Mouse (Mus musculus) hindbrain, embryonic 10.5 days (tissue): ENCODE data around the gene Stpg4. TPM values are rescaled to one million over a fixed set of nuclear protein-coding genes. Genes with fewer than 3 reads are reported as not detected.

ENCODE experiments used
- DNase-seq: peaks from one replicate; pipeline ENCODE4 v3.0.0-alpha.2; 2017; ENCODE audit warnings: low spot score
- H3K27ac ChIP-seq: fragments of 300-500 bp; sonication (generic); 2 replicates; pipeline ENCODE4 v1.5.1; 2016; ENCODE audit warnings: mild to moderate bottlenecking, moderate library complexity
- H3K27me3 ChIP-seq: fragments of 300-500 bp; sonication (generic); 2 replicates; pipeline ENCODE4 v1.6.1; 2016; ENCODE audit warnings: mild to moderate bottlenecking; ENCODE audit not compliant: poor library complexity, insufficient read depth, severe bottlenecking
- H3K36me3 ChIP-seq: fragments of 300-500 bp; sonication (generic); 2 replicates; pipeline ENCODE4 v1.6.1; 2016; ENCODE audit warnings: mild to moderate bottlenecking, moderate library complexity
- H3K4me1 ChIP-seq: fragments of 300-500 bp; sonication (generic); replicated peaks from 2 replicates; pipeline ENCODE4 v1.6.1; 2016; ENCODE audit warnings: mild to moderate bottlenecking
- H3K4me3 ChIP-seq: fragments of 300-500 bp; sonication (generic); 2 replicates; pipeline ENCODE4 v1.5.1; 2016; ENCODE audit warnings: mild to moderate bottlenecking, moderate library complexity
- H3K9me3 ChIP-seq: fragments of 300-500 bp; sonication (generic); 2 replicates; pipeline ENCODE4 v1.6.1; 2016; ENCODE audit warnings: mild to moderate bottlenecking, moderate library complexity
- WGBS: fragments of 180-500 bp; shearing (Covaris S2); methylation state at CpG from one replicate; pipeline ENCODE4 v1.1.7; 2016; 5-methylcytosine and 5-hydroxymethylcytosine counted together
- polyA plus RNA-seq: library from polyadenylated mRNA; unstranded; fragments of >200 nt; fragmentation: Nextera tagmentation; extraction: Ambion mirVana; gene quantifications from 2 replicates; pipeline ENCODE4 v1.2.1, GENCODE M21; 2016

The Stpg4 gene
- polyA plus RNA-seq, 1 experiment from 2014 or later: not detected

DNA sequence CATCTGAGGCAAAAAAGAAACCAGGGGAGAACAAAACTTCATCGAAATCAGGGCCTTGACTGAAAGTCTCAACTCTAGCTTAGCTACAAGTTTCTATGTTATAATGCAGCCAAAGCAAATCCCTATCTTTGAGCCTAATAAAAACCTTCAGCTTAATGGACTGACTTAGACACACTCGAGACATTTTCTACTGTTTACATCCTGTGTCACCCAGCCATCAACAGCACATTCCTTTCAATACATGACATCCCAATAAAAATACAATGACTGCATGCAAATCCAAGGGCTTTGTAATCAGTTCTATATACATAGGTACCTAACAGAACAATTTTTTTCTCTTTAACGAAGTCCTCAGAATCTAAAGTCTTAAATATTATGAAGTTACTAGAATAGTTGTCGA, 17.2 kb upstream of the Stpg4 start:
- Histone ChIP-seq H3K27me3 (no peaks in the 10 kb centered on the region), H3K36me3 (peaks cover 37% of the 10 kb centered on the region), H3K4me1 (peaks cover 53% of the 10 kb centered on the region), H3K9me3 (no peaks in the 10 kb centered on the region), H3K4me3 (peak overlapping the region; percentile 84), H3K27ac (no peak overlapping the region)
- DNase-seq: no peak
- 61% methylated on average over 4 of the region's 4 CpGs for WGBS

GRCm38 (mm10) chr17:87441537-87441936, 14.0 kb upstream of the Stpg4 start:
- H3K36me3 ChIP-seq: peaks cover 56% of the 10 kb centered on the region
- DNase-seq: no peak
- no peak overlapping the region for H3K4me3 ChIP-seq
- WGBS: 85% methylated on average over 2 of the region's 2 CpGs
- H3K9me3 ChIP-seq: no peaks in the 10 kb centered on the region
- H3K27me3 ChIP-seq: no peaks in the 10 kb centered on the region
- peaks cover 43% of the 10 kb centered on the region for H3K4me1 ChIP-seq
- H3K27ac ChIP-seq: no peak overlapping the region

DNA sequence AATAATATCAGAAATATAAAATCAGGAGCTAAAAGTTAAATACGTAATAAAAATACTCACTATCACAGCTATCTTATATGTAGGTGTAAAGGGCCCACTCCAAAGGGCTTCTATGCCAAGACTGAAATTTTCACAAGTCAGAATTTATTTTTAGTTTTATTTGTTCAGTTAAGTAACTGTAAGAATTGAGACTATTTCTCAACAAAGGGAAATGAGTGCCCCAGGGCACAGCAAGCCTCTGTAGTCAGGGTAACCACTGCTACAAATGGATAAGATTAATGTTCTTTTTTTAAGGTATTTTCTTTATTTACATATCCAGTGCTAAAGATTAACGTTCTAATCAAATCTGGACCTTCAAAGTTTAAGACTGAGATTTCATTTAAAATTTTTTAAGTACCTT, 11.9 kb upstream of the Stpg4 start:
- no peaks in the 10 kb centered on the region for H3K27me3 ChIP-seq
- H3K9me3 ChIP-seq: no peaks in the 10 kb centered on the region
- H3K27ac ChIP-seq: no peak overlapping the region
- 93% methylated on average over 2 of the region's 2 CpGs for WGBS
- H3K4me1 ChIP-seq: peaks cover 36% of the 10 kb centered on the region
- peaks cover 72% of the 10 kb centered on the region for H3K36me3 ChIP-seq
- no peak for DNase-seq
- H3K4me3 ChIP-seq: no peak overlapping the region

DNA sequence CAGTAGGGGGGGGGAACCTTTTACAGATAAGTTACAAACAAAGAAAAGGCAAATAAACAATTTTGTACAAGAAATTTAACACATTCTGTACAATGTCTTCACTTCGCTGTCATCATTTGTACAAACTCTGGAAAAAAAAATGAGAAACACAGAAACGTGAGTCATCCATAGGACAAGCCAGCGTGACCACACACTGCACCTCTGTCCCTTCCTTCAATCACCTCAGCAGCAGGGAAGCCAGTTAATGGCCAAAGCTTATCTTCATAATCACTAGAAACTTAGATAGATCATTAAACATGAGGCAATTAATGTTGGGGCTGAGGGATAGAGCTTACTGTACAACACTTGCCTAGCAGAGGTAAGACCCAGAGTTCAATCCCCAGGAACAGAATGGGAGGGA, 6.4 kb upstream of the Stpg4 start:
- H3K36me3 ChIP-seq: peaks cover 82% of the 10 kb centered on the region
- 97% methylated on average over 3 of the region's 3 CpGs for WGBS
- no peaks in the 10 kb centered on the region for H3K9me3 ChIP-seq
- H3K27me3 ChIP-seq: no peaks in the 10 kb centered on the region
- H3K4me3 ChIP-seq: no peak overlapping the region
- no peaks in the 10 kb centered on the region for H3K4me1 ChIP-seq
- DNase-seq: no peak
- H3K27ac ChIP-seq: no peak overlapping the region

GRCm38 (mm10) chr17:87432743-87433142, 5.2 kb upstream of the Stpg4 start:
- no peaks in the 10 kb centered on the region for H3K9me3 ChIP-seq
- H3K4me3 ChIP-seq: no peak overlapping the region
- H3K4me1 ChIP-seq: no peaks in the 10 kb centered on the region
- H3K27ac ChIP-seq: no peak overlapping the region
- H3K27me3 ChIP-seq: no peaks in the 10 kb centered on the region
- peaks cover 86% of the 10 kb centered on the region for H3K36me3 ChIP-seq
- 97% methylated on average over 5 of the region's 5 CpGs for WGBS
- no peak for DNase-seq

DNA sequence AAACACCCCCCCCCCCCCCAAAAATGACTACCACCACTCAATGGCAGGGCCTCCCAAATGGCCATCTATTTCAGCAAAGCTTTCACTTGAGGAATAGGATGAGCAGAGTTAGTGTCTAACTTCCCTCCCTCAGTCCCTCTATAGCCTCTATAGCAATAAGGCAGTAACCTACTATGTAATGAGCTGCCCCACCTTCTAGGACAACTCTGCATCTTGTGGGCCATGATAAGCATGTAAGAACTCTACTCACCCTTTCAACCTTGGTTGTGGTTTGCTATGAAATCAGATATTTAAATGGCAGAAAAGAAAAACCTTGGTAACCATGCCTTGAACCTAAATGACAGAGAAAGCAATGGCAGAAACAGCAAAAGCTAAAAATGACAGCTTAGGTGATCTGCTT, 4.8 kb upstream of the Stpg4 start:
- Histone ChIP-seq H3K36me3 (peaks cover 86% of the 10 kb centered on the region), H3K9me3 (no peaks in the 10 kb centered on the region), H3K4me1 (peaks cover 4% of the 10 kb centered on the region), H3K27me3 (no peaks in the 10 kb centered on the region), H3K27ac (no peak overlapping the region), H3K4me3 (no peak overlapping the region)
- no peak for DNase-seq

DNA sequence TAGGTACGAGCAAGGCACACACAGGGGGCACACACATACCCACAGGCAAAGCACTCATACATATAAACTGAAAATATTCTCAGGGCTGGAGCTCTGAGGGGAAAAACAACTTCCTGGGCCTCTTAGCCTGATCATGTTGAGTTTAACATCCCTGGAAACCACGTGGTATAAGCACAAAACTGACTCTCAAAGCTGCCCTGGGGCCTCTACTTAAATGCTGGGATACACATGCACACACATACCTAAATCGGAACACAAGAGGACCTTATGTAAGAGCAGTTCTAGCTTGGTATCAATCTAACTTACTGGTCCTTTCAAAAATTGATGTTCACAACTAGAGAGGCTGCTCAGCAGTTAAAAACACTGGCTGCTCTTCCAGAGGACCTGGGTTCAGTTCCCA, 1.9 kb upstream of the Stpg4 start:
- Histone ChIP-seq H3K4me3 (no peak overlapping the region), H3K4me1 (peaks cover 5% of the 10 kb centered on the region), H3K27me3 (no peaks in the 10 kb centered on the region), H3K36me3 (peaks cover 70% of the 10 kb centered on the region), H3K9me3 (no peaks in the 10 kb centered on the region), H3K27ac (no peak overlapping the region)
- DNase-seq: no peak
- WGBS: 78% methylated on average over 3 of the region's 3 CpGs

DNA sequence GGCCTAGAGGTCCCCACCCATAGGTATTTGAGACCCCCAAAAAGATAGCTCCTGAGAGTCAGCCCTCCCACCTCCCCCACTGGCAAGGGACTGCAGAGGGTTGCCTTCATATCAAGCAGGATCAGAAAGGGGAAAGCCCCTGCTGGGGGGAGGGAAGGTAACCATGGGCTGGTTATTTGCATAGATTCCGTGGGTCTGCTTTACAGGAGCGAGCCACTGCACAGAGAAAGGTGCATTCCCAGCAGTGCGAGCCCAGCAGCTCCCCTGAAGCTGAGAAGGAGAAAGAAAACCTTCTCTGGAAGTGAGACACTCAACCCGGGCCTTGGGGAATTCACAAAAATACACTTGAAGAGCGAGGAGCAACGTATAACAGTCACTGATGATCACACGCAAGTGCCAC, 9.5 kb downstream of the Stpg4 start:
- H3K4me3 ChIP-seq: no peak overlapping the region
- no peak overlapping the region for H3K27ac ChIP-seq
- DNase-seq: no peak
- H3K36me3 ChIP-seq: no peaks in the 10 kb centered on the region
- H3K27me3 ChIP-seq: no peaks in the 10 kb centered on the region
- no peaks in the 10 kb centered on the region for H3K4me1 ChIP-seq
- WGBS: 72% methylated on average over 7 of the region's 7 CpGs
- H3K9me3 ChIP-seq: no peaks in the 10 kb centered on the region

GRCm38 (mm10) chr17:87406646-87407045, 20.9 kb downstream of the Stpg4 start:
- Histone ChIP-seq H3K4me3 (no peak overlapping the region), H3K4me1 (peaks cover 3% of the 10 kb centered on the region; the same call in 1 of the 2 replicates), H3K27me3 (no peaks in the 10 kb centered on the region), H3K27ac (no peak overlapping the region), H3K36me3 (no peaks in the 10 kb centered on the region), H3K9me3 (no peaks in the 10 kb centered on the region)
- no peak for DNase-seq
- 80% methylated on average over 4 of the region's 4 CpGs for WGBS

- WGBS: 71% methylated on average over 11 of the region's 11 CpGs
- Histone ChIP-seq H3K4me3 (no peak overlapping the region), H3K36me3 (no peaks in the 10 kb centered on the region), H3K9me3 (no peaks in the 10 kb centered on the region), H3K4me1 (peaks cover 3% of the 10 kb centered on the region; the same call in 1 of the 2 replicates), H3K27ac (no peak overlapping the region; the same call in 1 of the 2 replicates), H3K27me3 (no peaks in the 10 kb centered on the region)
- DNase-seq: no peak
These were observed 22.0 kb downstream of the Stpg4 start for GRCm38 (mm10) chr17:87405576-87405975.

- no peaks in the 10 kb centered on the region for H3K27me3 ChIP-seq
- H3K36me3 ChIP-seq: no peaks in the 10 kb centered on the region
- peaks cover 9% of the 10 kb centered on the region for H3K4me1 ChIP-seq
- no peak overlapping the region for H3K27ac ChIP-seq
- 79% methylated on average over 4 of the region's 4 CpGs for WGBS
- no peaks in the 10 kb centered on the region for H3K9me3 ChIP-seq
- no peak overlapping the region for H3K4me3 ChIP-seq
- no peak for DNase-seq
These were observed 24.1 kb downstream of the Stpg4 start for GRCm38 (mm10) chr17:87403462-87403861.

DNA sequence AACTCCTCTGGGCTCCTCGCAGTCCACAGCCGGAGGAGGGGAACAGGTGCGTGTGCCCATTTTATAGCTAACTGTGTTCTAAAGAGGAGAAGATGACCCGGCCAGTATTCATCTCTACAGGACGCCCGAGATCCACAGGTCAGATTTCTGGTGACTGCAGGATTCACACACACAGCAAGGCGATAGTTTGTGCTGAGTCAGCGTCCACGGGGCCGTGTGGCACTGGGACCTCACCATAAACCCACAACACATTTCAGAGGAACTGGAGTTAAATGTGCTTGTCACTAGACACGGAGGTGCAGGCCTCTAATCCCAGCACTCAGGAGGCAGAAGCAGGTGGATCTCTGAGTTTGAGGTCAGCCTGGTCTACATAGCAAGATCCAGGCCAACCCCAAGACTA, 25.1 kb downstream of the Stpg4 start:
- Histone ChIP-seq H3K9me3 (no peaks in the 10 kb centered on the region), H3K36me3 (no peaks in the 10 kb centered on the region), H3K4me1 (peaks cover 11% of the 10 kb centered on the region), H3K4me3 (no peak overlapping the region), H3K27ac (no peak overlapping the region), H3K27me3 (no peaks in the 10 kb centered on the region)
- DNase-seq: no peak
- WGBS: 92% methylated on average over 11 of the region's 11 CpGs

DNA sequence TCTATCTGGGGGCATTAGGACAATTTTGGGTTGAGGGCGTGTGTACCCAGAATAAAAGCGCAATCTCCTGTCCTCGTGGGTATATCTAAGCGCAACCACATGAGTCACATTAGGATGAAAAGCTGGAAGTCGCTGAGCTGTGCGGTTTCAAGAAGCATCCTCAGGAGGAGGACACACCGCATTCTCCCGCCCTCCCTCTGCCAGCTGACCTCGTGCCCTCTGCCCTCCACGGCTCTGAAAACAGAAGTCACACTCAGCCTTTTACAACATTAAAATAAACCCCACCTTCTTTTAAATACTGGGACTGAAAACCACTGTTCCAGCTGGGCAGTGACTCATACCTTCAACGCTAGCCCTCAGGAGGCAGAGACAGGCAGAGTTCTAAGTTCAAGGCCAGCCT, 30.5 kb downstream of the Stpg4 start:
- Histone ChIP-seq H3K27ac (no peak overlapping the region), H3K4me3 (no peak overlapping the region), H3K4me1 (peaks cover 21% of the 10 kb centered on the region), H3K27me3 (peaks cover 4% of the 10 kb centered on the region; the same call in 1 of the 2 replicates), H3K9me3 (no peaks in the 10 kb centered on the region), H3K36me3 (no peaks in the 10 kb centered on the region)
- 56% methylated on average over 11 of the region's 11 CpGs for WGBS
- no peak for DNase-seq

DNA sequence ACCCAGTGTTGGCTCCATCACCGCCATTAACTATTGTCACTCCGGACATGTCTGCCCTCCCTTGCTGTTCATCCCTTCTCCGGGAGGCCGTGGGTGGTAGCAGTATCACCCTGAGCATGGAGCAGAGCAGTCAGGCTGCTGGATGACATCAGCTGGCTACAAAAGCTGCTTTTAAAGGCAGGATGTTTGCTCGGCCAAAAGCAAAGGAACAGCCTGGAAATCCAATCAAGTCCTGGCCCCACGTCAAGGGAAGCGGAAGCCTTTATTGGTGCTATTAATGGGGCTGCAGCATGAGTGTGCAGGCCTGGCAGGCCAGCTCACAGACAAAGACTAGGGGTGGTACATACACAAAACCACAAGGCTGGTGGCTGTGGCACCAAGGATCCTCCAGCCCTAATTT, 36.3 kb downstream of the Stpg4 start:
- Histone ChIP-seq H3K27me3 (peaks cover 2% of the 10 kb centered on the region; the same call in 1 of the 2 replicates), H3K4me1 (peaks cover 15% of the 10 kb centered on the region), H3K9me3 (no peaks in the 10 kb centered on the region), H3K36me3 (no peaks in the 10 kb centered on the region), H3K4me3 (no peak overlapping the region), H3K27ac (no peak overlapping the region)
- DNase-seq: no peak
- 83% methylated on average over 7 of the region's 7 CpGs for WGBS
